Mouse (Mus musculus) lung, adult 2 months (tissue): Measurements from ENCODE around the gene Tep1. TPM values are rescaled to one million over a fixed set of nuclear protein-coding genes. Genes with fewer than 3 reads are reported as not detected.
"Not testable (repeated sequence)": the region's sequence is repeated elsewhere in the genome, so short reads cannot be mapped to it uniquely, and the experiment has no call there.

Experiments
- DNase-seq: peaks from one replicate; pipeline ENCODE4 v3.0.0; 2022
- H3K4me1 ChIP-seq: fragments of 200-500 bp; 2 replicates; pipeline ENCODE4 v1.6.1; 2011; ENCODE audit warnings: low read length; ENCODE audit not compliant: control insufficient read depth, insufficient read depth
- H3K4me3 ChIP-seq: fragments of 200-500 bp; replicated peaks from 2 replicates; pipeline ENCODE3; 2011; ENCODE audit warnings: low read depth, mild to moderate bottlenecking, control low read depth, low read length; ENCODE audit errors: extremely low read depth
- CTCF ChIP-seq: fragments of 200-500 bp; IDR thresholded peaks from 2 replicates; pipeline ENCODE4 v1.5.1; 2011; ENCODE audit warnings: mild to moderate bottlenecking, low read length, control low read depth; ENCODE audit not compliant: insufficient read depth
- POLR2A ChIP-seq: fragments of 200-500 bp; IDR thresholded peaks from 2 replicates; pipeline ENCODE4 v1.6.1; 2011; ENCODE audit warnings: low read depth, mild to moderate bottlenecking, control low read depth, low read length, borderline replicate concordance; ENCODE audit errors: extremely low read depth
- WGBS: fragments of 180-500 bp; shearing (Covaris S2); methylation state at CpG from one replicate; pipeline ENCODE4 v1.1.7; 2018; 5-methylcytosine and 5-hydroxymethylcytosine counted together
- polyA plus RNA-seq: library from polyadenylated mRNA; depleted of rRNA; stranded (reverse); fragments of >200 nt; gene quantifications from 2 replicates; pipeline ENCODE4 v1.2.3, GENCODE M21; 2012

The Tep1 gene
- polyA plus RNA-seq, 1 experiment = 28.6 TPM

- no peaks in the 10 kb centered on the region for H3K4me1 ChIP-seq
- DNase-seq = no peak
- H3K4me3 ChIP-seq = no peak overlapping the region
- TF ChIP-seq POLR2A (no peak), CTCF (no peak)
- 92% methylated on average over 4 of the region's 4 CpGs for WGBS
Observed at GRCm38 (mm10) chr14:50826579-50826978, 43.8 kb downstream of the Tep1 start.

- TF ChIP-seq POLR2A (no peak), CTCF (no peak)
- DNase-seq = no peak
- H3K4me3 ChIP-seq = no peak overlapping the region
- 67% methylated on average over 9 of the region's 9 CpGs for WGBS
- no peaks in the 10 kb centered on the region for H3K4me1 ChIP-seq
Observed at GRCm38 (mm10) chr14:50824219-50824618, 46.1 kb downstream of the Tep1 start.

GRCm38 (mm10) chr14:50823240-50823639 lies 47.1 kb downstream of the Tep1 start:
- no peak overlapping the region for H3K4me3 ChIP-seq
- no peak for DNase-seq
- no peak for TF ChIP-seq POLR2A
- TF ChIP-seq CTCF = no peak
- H3K4me1 ChIP-seq = no peaks in the 10 kb centered on the region
- 81% methylated on average over 2 of the region's 2 CpGs for WGBS

- WGBS = 82% methylated on average over 2 of the region's 2 CpGs
Observed at GRCm38 (mm10) chr14:50813060-50813459, 57.3 kb downstream of the Tep1 start.

DNA sequence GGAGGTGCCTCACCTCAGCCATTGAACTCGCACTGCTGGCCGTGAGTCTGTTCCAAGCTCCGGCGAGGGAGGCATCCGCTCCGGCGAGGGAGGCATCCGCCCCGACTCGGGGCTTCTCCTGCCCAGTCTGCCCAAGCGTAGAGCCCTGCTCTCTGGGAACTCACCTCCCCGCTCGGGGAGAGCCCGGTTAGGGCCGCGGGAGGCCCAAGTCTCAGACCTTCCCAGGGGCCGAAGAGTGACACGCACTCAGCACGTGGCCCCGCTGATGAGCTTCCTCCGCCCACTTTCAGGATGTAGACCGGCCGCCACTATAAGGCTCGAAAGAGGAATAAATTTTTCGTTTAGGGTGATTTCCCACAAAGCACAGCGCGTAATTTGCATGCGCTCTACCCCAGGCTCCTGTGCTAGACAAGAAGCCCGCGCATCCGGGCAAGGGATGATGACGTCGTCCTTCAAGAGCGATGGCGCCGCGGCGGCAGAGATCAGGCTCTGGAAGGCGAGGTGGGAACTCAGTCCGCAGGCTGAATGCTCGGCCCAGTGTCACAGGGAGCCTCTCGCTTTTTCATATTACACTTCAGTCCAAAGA lies 62.8 kb downstream of the Tep1 start, which contains the start of the genes Ccnb1ip1 and Parp2:
Ccnb1ip1 (minus strand) TSS at position 246 of the 586 bp plus-strand sequence.
Parp2 (plus strand) TSS at position 355 of the 586 bp plus-strand sequence.
- WGBS = under 1% methylated on average over 42 of the region's 42 CpGs
- DNase-seq = peak; percentile 98
- peak within 1 kb of the TSS; percentile 66 for H3K4me3 ChIP-seq
- peak; percentile 86 for TF ChIP-seq POLR2A
- TF ChIP-seq CTCF = no peak
- H3K4me1 ChIP-seq = no peaks in the 10 kb centered on the region; the same call in none of the 2 replicates

More at GRCm38 (mm10) chr14:50813060-50813459, 57.3 kb downstream of the Tep1 start:
- no peak for DNase-seq
- TF ChIP-seq CTCF (no peak), POLR2A (no peak)
- Histone ChIP-seq H3K4me1 (no peaks in the 10 kb centered on the region), H3K4me3 (no peak overlapping the region)

DNA sequence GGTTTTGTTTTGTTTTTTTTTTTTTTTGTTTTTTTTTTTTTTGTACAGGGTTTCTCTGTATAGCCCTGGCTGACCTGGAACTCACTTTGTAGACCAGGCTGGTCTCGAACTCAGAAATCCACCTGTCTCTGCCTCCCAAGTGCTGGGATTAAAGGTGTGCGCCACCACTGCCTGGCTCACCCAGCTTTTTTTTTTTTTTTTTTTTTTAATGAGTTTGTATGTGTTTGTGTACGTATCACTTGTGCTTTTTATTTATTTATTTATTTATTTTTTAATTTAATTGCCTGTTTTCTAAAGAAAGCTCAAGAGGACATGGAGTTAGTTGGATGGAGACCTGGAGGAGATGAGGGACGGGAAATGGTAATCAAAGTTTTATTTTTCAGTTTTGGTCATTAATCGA lies 63.9 kb downstream of the Tep1 start:
- 88% methylated on average over 5 of the region's 5 CpGs for WGBS
- H3K4me3 ChIP-seq, DNase-seq, H3K4me1 ChIP-seq: not testable (repeated sequence)

- 61% methylated on average over 13 of the region's 13 CpGs for WGBS
- TF ChIP-seq POLR2A = no peak
- Histone ChIP-seq H3K4me3 (no peak overlapping the region), H3K4me1 (no peaks in the 10 kb centered on the region; the same call in none of the 2 replicates)
- DNase-seq = no peak
Observed at GRCm38 (mm10) chr14:50804683-50805082, 65.7 kb downstream of the Tep1 start.

DNA sequence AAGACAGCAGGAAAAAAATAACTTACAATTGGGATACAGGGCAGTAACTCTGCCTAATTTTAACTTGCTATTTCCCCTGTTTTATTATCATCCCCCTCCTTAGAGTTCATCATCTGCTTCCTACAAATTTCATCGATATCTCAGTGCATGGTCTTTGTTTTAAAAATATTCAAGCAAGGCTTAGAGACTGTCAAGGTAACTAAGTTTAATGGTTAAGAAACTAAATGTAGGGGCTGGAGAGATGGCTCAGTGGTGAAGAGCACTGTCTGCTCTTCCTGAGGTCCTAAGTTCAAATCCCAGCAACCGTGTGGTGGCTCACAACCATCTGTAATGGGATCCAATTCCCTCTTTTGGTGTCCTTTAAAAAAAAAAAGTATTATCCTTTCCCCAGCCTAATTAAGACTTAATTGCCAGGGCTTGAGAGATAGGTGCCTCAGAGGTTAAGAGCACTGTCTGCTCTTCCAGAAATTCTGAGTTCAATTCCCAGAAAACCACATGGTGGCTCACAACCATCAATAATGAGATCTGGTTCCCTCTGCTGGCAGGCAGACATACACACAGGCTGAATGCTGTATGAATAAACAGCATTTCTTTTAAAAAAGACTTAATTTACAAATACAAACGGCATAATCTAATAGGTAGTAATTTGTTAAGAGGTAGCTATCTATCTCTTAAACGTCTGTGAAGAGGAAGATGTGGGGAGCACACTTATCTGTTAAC lies 67.4 kb downstream of the Tep1 start:
- DNase-seq = no peak
- Histone ChIP-seq H3K4me3 (no peak overlapping the region), H3K4me1 (no peaks in the 10 kb centered on the region; the same call in none of the 2 replicates)
- no peak for TF ChIP-seq CTCF
- no peak for TF ChIP-seq POLR2A
- WGBS = 61% methylated on average over 4 of the region's 4 CpGs

GRCm38 (mm10) chr14:50802441-50802840 lies 67.9 kb downstream of the Tep1 start:
- DNase-seq = no peak
- Histone ChIP-seq H3K4me1 (no peaks in the 10 kb centered on the region; the same call in none of the 2 replicates), H3K4me3 (no peak overlapping the region)
- TF ChIP-seq CTCF (no peak), POLR2A (no peak)
- WGBS = 88% methylated on average over 6 of the region's 6 CpGs
